In genomic region chr2:116941816-116942215, GRCm38 (mm10) we compare ENCODE assay signal across 23 mouse cellular contexts.
A peak's percentile ranks its signal among the peaks of the same experiment; 100 is the strongest.
DNase-seq lines count a peak whose midpoint lies in the region; ATAC-seq and TF ChIP-seq lines count a peak whose summit lies in the region.
"Had no signal": no experiment of that assay in that cellular context is flagged by ENCODE, and none has a peak within 500 bp of the region (broad histone marks: within the 10 kb centered on the region; RNA-seq: fewer than 3 reads in every experiment).

No protein-coding gene starts in this region.

- H3K9me3 ChIP-seq in kidney, embryonic 14.5 days (ENCODE audit: control insufficient read depth, low read length) = no peaks in the 10 kb centered on the region
- no peaks in the 10 kb centered on the region for H3K9me3 ChIP-seq in megakaryocyte, embryonic 14.5 days
- H3K9me3 ChIP-seq in lung, postnatal 0 days (ENCODE audit: low read length) = no peaks in the 10 kb centered on the region
- no peaks in the 10 kb centered on the region for H3K9me3 ChIP-seq in stomach, postnatal 0 days (ENCODE audit: control insufficient read depth, low read length)
- H3K9me3 ChIP-seq: embryonic facial prominence, embryonic 15.5 days; hindbrain, embryonic 12.5 days; limb, embryonic 15.5 days; midbrain, embryonic 12.5 days; neural tube, embryonic 12.5 days had no signal

- no peak; the same call in 1 of the 2 replicates for TF ChIP-seq EP300 in lung, postnatal 0 days (IDR thresholded peaks at IDR 0.05)
- TF ChIP-seq EP300 in stomach, postnatal 0 days (optimal IDR thresholded peaks at IDR 0.05) = no peak

- H3K4me3 ChIP-seq in kidney, embryonic 14.5 days (ENCODE audit: low read length) = no peak overlapping the region
- peak overlapping the region; percentile 88 for H3K4me3 ChIP-seq in megakaryocyte, embryonic 14.5 days (replicated peaks)
- H3K4me3 ChIP-seq in lung, postnatal 0 days (ENCODE audit: low read depth, low read length) = no peak overlapping the region
- no peak overlapping the region for H3K4me3 ChIP-seq in stomach, postnatal 0 days (ENCODE audit: low read depth, low read length)
- H3K4me3 ChIP-seq: embryonic facial prominence, embryonic 15.5 days; gastrocnemius, adult 2 months; heart, adult 2 months; hindbrain, embryonic 12.5 days; limb, embryonic 15.5 days; midbrain, embryonic 12.5 days; neural tube, embryonic 12.5 days had no signal

- H3K9ac ChIP-seq in kidney, embryonic 14.5 days (ENCODE audit: low read depth, low read length) = no peak overlapping the region
- no peak overlapping the region for H3K9ac ChIP-seq in lung, postnatal 0 days (replicated peaks; ENCODE audit: low read depth)
- no peak overlapping the region for H3K9ac ChIP-seq in stomach, postnatal 0 days (ENCODE audit: low read length)
- H3K9ac ChIP-seq: embryonic facial prominence, embryonic 15.5 days; hindbrain, embryonic 12.5 days; limb, embryonic 15.5 days; liver, postnatal 0 days; midbrain, embryonic 12.5 days; neural tube, embryonic 12.5 days had no signal

- H3K4me2 ChIP-seq in kidney, embryonic 14.5 days (replicated peaks; ENCODE audit: low read depth, low read length) = no peak overlapping the region
- H3K4me2 ChIP-seq in lung, postnatal 0 days (replicated peaks; ENCODE audit: low read depth, low read length) = no peak overlapping the region
- H3K4me2 ChIP-seq in stomach, postnatal 0 days (replicated peaks; ENCODE audit: low read depth) = no peak overlapping the region
- H3K4me2 ChIP-seq: embryonic facial prominence, embryonic 15.5 days; hindbrain, embryonic 12.5 days; limb, embryonic 15.5 days; midbrain, embryonic 12.5 days; neural tube, embryonic 12.5 days had no signal

- H3K4me1 ChIP-seq in kidney, embryonic 14.5 days (ENCODE audit: control insufficient read depth, insufficient read depth, low read length) = peaks cover 3% of the 10 kb centered on the region; the same call in 1 of the 2 replicates
- peaks cover 81% of the 10 kb centered on the region for H3K4me1 ChIP-seq in megakaryocyte, embryonic 14.5 days
- peaks cover 5% of the 10 kb centered on the region; the same call in 1 of the 2 replicates for H3K4me1 ChIP-seq in lung, postnatal 0 days (ENCODE audit: insufficient read depth, low read depth, low read length)
- H3K4me1 ChIP-seq in stomach, postnatal 0 days (replicated peaks; ENCODE audit: control insufficient read depth, insufficient read depth) = no peaks in the 10 kb centered on the region
- H3K4me1 ChIP-seq: embryonic facial prominence, embryonic 15.5 days; hindbrain, embryonic 12.5 days; limb, embryonic 15.5 days; midbrain, embryonic 12.5 days; neural tube, embryonic 12.5 days had no signal

- peak; percentile 68 for ATAC-seq in kidney, embryonic 14.5 days (ENCODE audit: low FRiP score, low TSS enrichment)
- no peak for ATAC-seq in megakaryocyte, adult 5-6 weeks (ENCODE audit: poor library complexity, severe bottlenecking)
- ATAC-seq in lung, postnatal 0 days = peak; percentile 51; the same call in 1 of the 2 replicates
- ATAC-seq in stomach, postnatal 0 days (ENCODE audit: low FRiP score, low TSS enrichment) = peak; percentile 58; the same call in 1 of the 2 replicates
- ATAC-seq: inflammation-experienced regulatory T-cells, adult 6 months had no signal

- no peaks in the 10 kb centered on the region for H3K27me3 ChIP-seq in kidney, embryonic 14.5 days (ENCODE audit: control insufficient read depth, insufficient read depth, low read length)
- H3K27me3 ChIP-seq in megakaryocyte, embryonic 14.5 days (replicated peaks) = no peaks in the 10 kb centered on the region
- H3K27me3 ChIP-seq in lung, postnatal 0 days (replicated peaks; ENCODE audit: insufficient read depth, low read length) = no peaks in the 10 kb centered on the region
- H3K27me3 ChIP-seq in stomach, postnatal 0 days (ENCODE audit: control insufficient read depth, insufficient read depth, low read length) = no peaks in the 10 kb centered on the region
- H3K27me3 ChIP-seq: embryonic facial prominence, embryonic 15.5 days; hindbrain, embryonic 12.5 days; limb, embryonic 15.5 days; midbrain, embryonic 12.5 days; neural tube, embryonic 12.5 days had no signal

- H3K27ac ChIP-seq in kidney, embryonic 14.5 days (ENCODE audit: low read depth, low read length) = peak overlapping the region; percentile 38; the same call in 1 of the 2 replicates
- peak overlapping the region; percentile 65; the same call in 1 of the 2 replicates for H3K27ac ChIP-seq in lung, postnatal 0 days (ENCODE audit: low read length)
- no peak overlapping the region for H3K27ac ChIP-seq in stomach, postnatal 0 days (replicated peaks)
- H3K27ac ChIP-seq: embryonic facial prominence, embryonic 15.5 days; hindbrain, embryonic 12.5 days; limb, embryonic 15.5 days; midbrain, embryonic 12.5 days; neural tube, embryonic 12.5 days had no signal

- H3K36me3 ChIP-seq in kidney, embryonic 14.5 days (ENCODE audit: control insufficient read depth, insufficient read depth, low read length) = no peaks in the 10 kb centered on the region
- H3K36me3 ChIP-seq in megakaryocyte, embryonic 14.5 days (replicated peaks; ENCODE audit: low read length) = no peaks in the 10 kb centered on the region
- H3K36me3 ChIP-seq in lung, postnatal 0 days (ENCODE audit: insufficient read depth, low read length) = no peaks in the 10 kb centered on the region
- H3K36me3 ChIP-seq in stomach, postnatal 0 days (ENCODE audit: control insufficient read depth, insufficient read depth, low read length) = no peaks in the 10 kb centered on the region
- H3K36me3 ChIP-seq: embryonic facial prominence, embryonic 15.5 days; hindbrain, embryonic 12.5 days; limb, embryonic 15.5 days; midbrain, embryonic 12.5 days; neural tube, embryonic 12.5 days had no signal

- TF ChIP-seq CTCF in lung, postnatal 0 days (IDR thresholded peaks at IDR 0.05) = no peak
- TF ChIP-seq CTCF in stomach, postnatal 0 days (IDR thresholded peaks at IDR 0.05; ENCODE audit: low read depth) = no peak

- no peak for DNase-seq in kidney, postnatal 36 days
- DNase-seq in lung, postnatal 0 days (ENCODE audit: low spot score) = peak; percentile 71
- no peak for DNase-seq in stomach, postnatal 0 days (ENCODE audit: low spot score)
- DNase-seq in embryo, embryonic 10.5 days (ENCODE audit: low spot score) = no peak
- no peak for DNase-seq in urinary bladder, postnatal 10 days (ENCODE audit: low spot score)
- DNase-seq: adrenal gland, adult 8-10 months; B cell, adult 2 months; cerebellum, adult 11 months; cerebellum, postnatal 14 days; gastrocnemius, adult 2 months; right cerebral cortex, adult 18-20 months; thymus, postnatal 14 days had no signal

- WGBS in kidney, embryonic 14.5 days = 64% methylated on average over 3 of the region's 3 CpGs
- WGBS in lung, postnatal 0 days = 27% methylated on average over 3 of the region's 3 CpGs
- WGBS in stomach, postnatal 0 days = 49% methylated on average over 3 of the region's 3 CpGs
